Mouse (Mus musculus) ES-Bruce4 (cell line): ENCODE results near the gene Cacng7. TPM values are rescaled to one million over a fixed set of nuclear protein-coding genes. Genes with fewer than 3 reads are reported as not detected.

Source experiments
- H3K27ac ChIP-seq: 2 replicates; pipeline ENCODE4 v1.5.1; 2012; ENCODE audit warnings: low read length, inconsistent platforms; ENCODE audit not compliant: insufficient read depth
- H3K27me3 ChIP-seq: 2 replicates; pipeline ENCODE4 v1.6.1; 2012; ENCODE audit warnings: mild to moderate bottlenecking, low read length, inconsistent platforms; ENCODE audit not compliant: control insufficient read depth, poor library complexity, insufficient read depth, severe bottlenecking
- H3K36me3 ChIP-seq: 2 replicates; pipeline ENCODE4 v1.6.1; 2012; ENCODE audit warnings: inconsistent platforms, mild to moderate bottlenecking, low read length, moderate library complexity; ENCODE audit not compliant: control insufficient read depth, poor library complexity, insufficient read depth, severe bottlenecking
- H3K4me1 ChIP-seq: one replicate; pipeline ENCODE4 v1.8.1; 2011; ENCODE audit warnings: low read length; ENCODE audit not compliant: control insufficient read depth, insufficient read depth
- H3K4me3 ChIP-seq: 2 replicates; pipeline ENCODE4 v1.5.1; 2011; ENCODE audit warnings: low read depth, mild to moderate bottlenecking, low read length
- H3K9ac ChIP-seq: 2 replicates; pipeline ENCODE4 v1.6.1; 2012; ENCODE audit warnings: low read depth, mild to moderate bottlenecking, inconsistent platforms; ENCODE audit not compliant: poor library complexity, severe bottlenecking
- H3K9me3 ChIP-seq: replicated peaks from 2 replicates; pipeline ENCODE4 v1.6.1; 2012; ENCODE audit warnings: mild to moderate bottlenecking, low read length, inconsistent platforms; ENCODE audit not compliant: control insufficient read depth, poor library complexity, insufficient read depth, severe bottlenecking
- CTCF ChIP-seq: IDR thresholded peaks from one replicate; pipeline ENCODE4 v1.8.1; 2011; ENCODE audit warnings: low read depth, low read length
- EP300 ChIP-seq: IDR thresholded peaks from 2 replicates; pipeline ENCODE4 v1.6.1; 2011; ENCODE audit warnings: low read depth, low read length; ENCODE audit not compliant: insufficient read depth
- POLR2A ChIP-seq: IDR thresholded peaks from one replicate; pipeline ENCODE4 v1.8.1; 2011; ENCODE audit warnings: low read length; ENCODE audit not compliant: insufficient read depth
- polyA plus RNA-seq: library from polyadenylated mRNA; stranded (reverse); fragments of >200 nt; gene quantifications from 2 replicates; pipeline ENCODE4 v1.2.4, GENCODE M21; 2011; ENCODE audit warnings: low read depth; ENCODE audit not compliant: missing spikeins, insufficient read depth, insufficient read length

The Cacng7 gene
- polyA plus RNA-seq, 1 experiment = 57.6 TPM

DNA sequence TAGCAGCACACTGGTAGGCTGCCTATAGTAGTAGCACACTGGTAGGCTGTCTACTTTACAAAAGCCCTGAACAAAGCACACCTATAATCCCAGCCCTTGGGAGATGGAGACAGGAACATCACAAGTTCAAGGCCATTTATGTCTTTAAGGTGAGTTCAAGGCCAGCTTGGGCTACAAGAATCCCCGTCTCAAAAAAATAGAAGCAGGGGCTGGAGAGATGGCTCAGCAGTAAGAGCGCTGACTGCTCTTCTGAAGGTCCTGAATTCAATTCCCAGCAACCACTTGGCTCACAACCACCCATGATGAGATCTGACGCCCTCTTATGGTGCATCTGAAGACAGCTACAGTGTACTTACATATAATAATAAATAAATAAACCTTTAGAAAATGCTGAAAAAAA is 12.5 kb downstream of the Cacng7 start:
- H3K9me3 ChIP-seq = no peaks in the 10 kb centered on the region
- H3K9ac ChIP-seq = no peak overlapping the region
- peaks cover 7% of the 10 kb centered on the region for H3K4me1 ChIP-seq
- no peaks in the 10 kb centered on the region for H3K27me3 ChIP-seq
- TF ChIP-seq CTCF (no peak), POLR2A (no peak), EP300 (no peak)
- peak overlapping the region; percentile 56; the same call in 1 of the 2 replicates for H3K27ac ChIP-seq
- peaks cover 15% of the 10 kb centered on the region for H3K36me3 ChIP-seq
- H3K4me3 ChIP-seq = no peak overlapping the region

- Histone ChIP-seq H3K27ac (peak overlapping the region; percentile 99), H3K27me3 (no peaks in the 10 kb centered on the region), H3K9ac (peak overlapping the region; percentile 27), H3K4me1 (peaks cover 5% of the 10 kb centered on the region), H3K9me3 (no peaks in the 10 kb centered on the region), H3K4me3 (peak overlapping the region; percentile 37), H3K36me3 (peaks cover 2% of the 10 kb centered on the region; the same call in 1 of the 2 replicates)
- no peak for TF ChIP-seq CTCF
- TF ChIP-seq EP300 = peak; percentile 98
- TF ChIP-seq POLR2A = no peak
These were observed 14.9 kb downstream of the Cacng7 start for GRCm38 (mm10) chr7:3347366-3348287.

DNA sequence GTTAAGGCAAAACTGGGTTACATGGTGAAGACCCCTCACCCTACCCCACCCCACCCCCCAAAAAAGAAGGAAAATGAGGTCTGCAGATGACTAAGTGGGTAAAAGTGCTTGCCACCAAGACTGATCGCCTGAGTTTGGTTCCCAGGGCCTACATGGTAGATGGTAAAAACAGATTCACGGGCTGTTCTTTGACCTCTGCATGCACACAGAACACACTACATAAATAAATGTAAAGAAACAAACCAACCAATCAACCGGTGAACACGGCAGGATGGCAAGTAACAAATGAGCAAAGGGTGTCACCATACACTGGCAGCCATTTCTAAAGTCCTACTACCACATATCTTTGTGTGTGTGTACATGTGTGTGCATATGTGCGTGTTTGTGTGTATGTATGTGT is 15.6 kb downstream of the Cacng7 start:
- H3K27ac ChIP-seq = peak overlapping the region; percentile 99
- no peak overlapping the region for H3K4me3 ChIP-seq
- TF ChIP-seq CTCF (no peak), EP300 (no peak), POLR2A (no peak)
- peaks cover 2% of the 10 kb centered on the region; the same call in 1 of the 2 replicates for H3K36me3 ChIP-seq
- H3K9ac ChIP-seq = 0 out of 2 replicates have a peak overlapping the region, but pooled peaks have one; percentile 28
- H3K9me3 ChIP-seq = no peaks in the 10 kb centered on the region
- H3K4me1 ChIP-seq = peaks cover 5% of the 10 kb centered on the region
- no peaks in the 10 kb centered on the region for H3K27me3 ChIP-seq

DNA sequence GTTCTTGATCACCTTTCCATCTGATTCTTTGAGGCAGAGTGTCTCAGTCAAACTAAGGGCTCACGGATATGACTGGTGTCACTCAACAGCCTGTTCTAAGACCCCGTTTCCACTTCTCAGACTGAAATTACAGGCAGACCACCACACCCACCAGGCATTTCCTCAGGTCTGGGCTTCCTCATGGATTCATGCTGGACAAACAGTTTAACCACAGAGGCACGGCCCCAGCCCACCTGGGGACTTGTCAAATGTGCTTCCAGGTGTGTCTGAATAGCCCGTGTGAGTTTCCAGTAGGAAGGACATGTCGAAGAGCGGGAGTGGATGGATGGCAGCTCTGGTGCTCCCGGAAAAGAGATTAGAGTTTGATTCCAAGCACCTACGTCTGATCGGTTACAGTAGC is 17.0 kb downstream of the Cacng7 start:
- H3K36me3 ChIP-seq = no peaks in the 10 kb centered on the region
- H3K27me3 ChIP-seq = no peaks in the 10 kb centered on the region
- H3K9me3 ChIP-seq = no peaks in the 10 kb centered on the region
- H3K4me1 ChIP-seq = peaks cover 3% of the 10 kb centered on the region
- no peak overlapping the region for H3K4me3 ChIP-seq
- H3K27ac ChIP-seq = peak overlapping the region; percentile 58
- TF ChIP-seq EP300 (0 out of 2 replicates have a peak, but pooled peaks have one; percentile 31), POLR2A (no peak)
- H3K9ac ChIP-seq = peak overlapping the region; percentile 5; the same call in 1 of the 2 replicates

- H3K36me3 ChIP-seq = no peaks in the 10 kb centered on the region
- H3K27ac ChIP-seq = peak overlapping the region; percentile 30; the same call in 1 of the 2 replicates
- no peak overlapping the region for H3K9ac ChIP-seq
- no peaks in the 10 kb centered on the region for H3K9me3 ChIP-seq
- H3K4me3 ChIP-seq = no peak overlapping the region
- no peaks in the 10 kb centered on the region for H3K27me3 ChIP-seq
- TF ChIP-seq CTCF (no peak), POLR2A (no peak), EP300 (no peak)
- H3K4me1 ChIP-seq = peaks cover 3% of the 10 kb centered on the region
These were observed 18.8 kb downstream of the Cacng7 start for GRCm38 (mm10) chr7:3351536-3351935.

DNA sequence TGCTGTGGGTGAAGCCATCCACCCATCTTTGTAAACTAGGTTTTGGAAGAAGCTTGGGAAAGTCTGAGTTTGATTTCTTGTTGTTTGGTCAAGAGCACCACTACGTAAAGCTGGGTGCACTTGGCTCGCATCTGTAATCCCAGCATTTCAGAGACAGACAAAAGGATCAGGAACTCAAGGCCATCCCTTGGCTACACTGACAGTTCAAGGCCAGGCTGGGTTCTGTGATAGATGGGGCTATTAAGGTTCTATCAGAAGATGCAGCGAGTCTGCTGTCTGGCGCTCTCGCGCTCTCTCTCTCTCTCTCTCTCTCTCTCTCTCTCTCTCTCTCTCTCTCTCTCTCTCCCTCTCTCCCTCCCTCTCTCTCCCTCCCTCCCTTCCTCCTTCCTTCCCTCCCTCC is 22.1 kb downstream of the Cacng7 start:
- Histone ChIP-seq H3K36me3 (no peaks in the 10 kb centered on the region), H3K4me1 (peaks cover 4% of the 10 kb centered on the region), H3K27ac (no peak overlapping the region), H3K9ac (no peak overlapping the region), H3K27me3 (no peaks in the 10 kb centered on the region), H3K9me3 (no peaks in the 10 kb centered on the region), H3K4me3 (no peak overlapping the region)
- TF ChIP-seq CTCF = no peak
- TF ChIP-seq POLR2A = no peak
- no peak for TF ChIP-seq EP300
